26 mouse cellular contexts compared by ENCODE assay signal in the genomic region with DNA sequence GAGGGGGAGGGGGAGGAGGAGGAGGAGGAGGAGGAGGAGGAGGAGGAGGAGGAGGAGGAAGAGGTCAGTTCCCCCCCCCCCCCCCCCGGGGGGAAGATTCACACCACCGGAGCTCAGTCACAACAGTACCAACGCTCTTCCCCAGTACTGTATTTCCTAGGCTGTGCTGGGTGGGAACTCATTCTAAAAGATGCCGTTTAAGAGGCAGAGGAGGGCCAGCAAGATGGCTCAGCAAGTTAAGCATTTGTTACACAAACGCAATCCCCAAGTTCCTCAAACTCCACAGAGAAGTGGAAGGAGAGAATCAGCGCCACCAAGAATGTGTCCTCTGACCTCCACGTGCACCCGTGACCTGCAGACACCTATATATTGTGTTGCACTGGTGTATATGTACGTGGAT. TPM values are rescaled to one million over a fixed set of nuclear protein-coding genes. Genes with fewer than 3 reads are reported as not detected.
DNase-seq lines count a peak whose midpoint lies in the region; ATAC-seq and TF ChIP-seq lines count a peak whose summit lies in the region.
"Had no signal": no experiment of that assay in that cellular context is flagged by ENCODE, and none has a peak within 500 bp of the region (broad histone marks: within the 10 kb centered on the region; RNA-seq: fewer than 3 reads in every experiment).

No protein-coding gene starts in this region.

- H3K4me2 ChIP-seq in stomach, postnatal 0 days (replicated peaks; ENCODE audit: low read depth), result no peak overlapping the region
- H3K4me2 ChIP-seq in forebrain, embryonic 14.5 days (ENCODE audit: low read length), result no peak overlapping the region
- H3K4me2 ChIP-seq: embryonic facial prominence, embryonic 12.5 days; forebrain, embryonic 13.5 days had no signal

- no peak for TF ChIP-seq POLR2A in MEL (IDR thresholded peaks at IDR 0.05; ENCODE audit: control insufficient read depth in 1 of 2, insufficient read depth in 1 of 2, low read depth in 1 of 2, low read length in 2 of 2, poor library complexity in 1 of 2)

- H3K4me3 ChIP-seq in MEL (ENCODE audit: control insufficient read depth in 1 of 2, insufficient read depth in 1 of 2, low read depth in 2 of 2, low read length in 2 of 2), result no peak overlapping the region
- H3K4me3 ChIP-seq in stomach, postnatal 0 days (ENCODE audit: low read depth, low read length), result no peak overlapping the region
- no peak overlapping the region for H3K4me3 ChIP-seq in forebrain, embryonic 14.5 days (ENCODE audit: low read depth, low read length)
- H3K4me3 ChIP-seq: embryonic facial prominence, embryonic 10.5 days; embryonic facial prominence, embryonic 12.5 days; forebrain, embryonic 13.5 days had no signal

- no peaks in the 10 kb centered on the region for H3K79me2 ChIP-seq in MEL (ENCODE audit: control insufficient read depth, insufficient read depth, low read length, poor library complexity)

- DNase-seq in MEL (ENCODE audit: low read depth, low spot score), result peak; percentile 24
- DNase-seq in stomach, postnatal 0 days (ENCODE audit: low spot score), result no peak
- no peak for DNase-seq in forebrain, embryonic 14.5 days (ENCODE audit: low spot score)
- no peak for DNase-seq in adipocyte (ENCODE audit: low spot score)
- DNase-seq: adrenal gland, adult 8-10 months; adrenal gland, postnatal 14 days; adrenal gland, postnatal 36 days; B cell, adult 2 months; cerebellum, adult 11-12 months; cerebellum, adult 8-10 months; cerebellum, adult 9-11 months; cerebellum, postnatal 14 days; cerebellum, postnatal 36 days had no signal

- no peaks in the 10 kb centered on the region for H3K9me3 ChIP-seq in MEL (replicated peaks; ENCODE audit: insufficient read depth, low read length)
- H3K9me3 ChIP-seq in stomach, postnatal 0 days (ENCODE audit: control insufficient read depth, low read length), result no peaks in the 10 kb centered on the region
- no peaks in the 10 kb centered on the region for H3K9me3 ChIP-seq in forebrain, embryonic 14.5 days (replicated peaks; ENCODE audit: control insufficient read depth, low read length)
- H3K9me3 ChIP-seq: embryonic facial prominence, embryonic 10.5 days; embryonic facial prominence, embryonic 12.5 days; G1E had no signal

- 84% methylated on average over 7 of the region's 9 CpGs for WGBS in stomach, postnatal 0 days
- 90% methylated on average over 8 of the region's 9 CpGs for WGBS in forebrain, embryonic 14.5 days

- no peak for TF ChIP-seq EP300 in MEL (IDR thresholded peaks at IDR 0.05; ENCODE audit: low read depth in 1 of 2, low read length in 2 of 2)
- TF ChIP-seq EP300 in stomach, postnatal 0 days (optimal IDR thresholded peaks at IDR 0.05), result no peak

- no peaks in the 10 kb centered on the region for H3K36me3 ChIP-seq in MEL (ENCODE audit: control insufficient read depth in 1 of 2, insufficient read depth in 2 of 2, low read length in 2 of 2)
- no peaks in the 10 kb centered on the region for H3K36me3 ChIP-seq in stomach, postnatal 0 days (ENCODE audit: control insufficient read depth, insufficient read depth, low read length)
- no peaks in the 10 kb centered on the region for H3K36me3 ChIP-seq in forebrain, embryonic 14.5 days (ENCODE audit: control insufficient read depth, insufficient read depth, low read length)
- H3K36me3 ChIP-seq: embryonic facial prominence, embryonic 10.5 days; embryonic facial prominence, embryonic 12.5 days; G1E had no signal

- H3K9ac ChIP-seq in MEL (ENCODE audit: control insufficient read depth, low read depth, low read length, poor library complexity, severe bottlenecking), result no peak overlapping the region
- H3K9ac ChIP-seq in stomach, postnatal 0 days (ENCODE audit: low read length), result no peak overlapping the region
- H3K9ac ChIP-seq in forebrain, embryonic 14.5 days (ENCODE audit: low read length), result no peak overlapping the region
- H3K9ac ChIP-seq: embryonic facial prominence, embryonic 12.5 days; forebrain, embryonic 13.5 days had no signal

- H3K27ac ChIP-seq in MEL (ENCODE audit: control insufficient read depth, low read depth, low read length), result no peak overlapping the region
- no peak overlapping the region for H3K27ac ChIP-seq in stomach, postnatal 0 days (replicated peaks)
- no peak overlapping the region for H3K27ac ChIP-seq in forebrain, embryonic 14.5 days (ENCODE audit: low read depth, low read length)
- H3K27ac ChIP-seq: embryonic facial prominence, embryonic 10.5 days; embryonic facial prominence, embryonic 12.5 days; forebrain, embryonic 13.5 days had no signal

- H3K4me1 ChIP-seq in MEL (ENCODE audit: control insufficient read depth in 1 of 2, insufficient read depth in 2 of 2, low read length in 2 of 2), result no peaks in the 10 kb centered on the region
- no peaks in the 10 kb centered on the region for H3K4me1 ChIP-seq in stomach, postnatal 0 days (replicated peaks; ENCODE audit: control insufficient read depth, insufficient read depth)
- H3K4me1 ChIP-seq in forebrain, embryonic 14.5 days (ENCODE audit: control insufficient read depth, insufficient read depth, low read length), result no peaks in the 10 kb centered on the region
- H3K4me1 ChIP-seq: forebrain, embryonic 13.5 days had no signal

- TF ChIP-seq RAD21 in MEL (IDR thresholded peaks at IDR 0.05; ENCODE audit: low read depth, low read length), result no peak

- no peak for TF ChIP-seq CTCF in MEL (IDR thresholded peaks at IDR 0.05 in 2 of 3, conservative IDR thresholded peaks at IDR 0.05 in 1 of 3; ENCODE audit: control insufficient read depth in 1 of 3, insufficient read depth in 1 of 3, low read depth in 2 of 3, low read length in 3 of 3, poor library complexity in 1 of 3, severe bottlenecking in 1 of 3)
- TF ChIP-seq CTCF in stomach, postnatal 0 days (IDR thresholded peaks at IDR 0.05; ENCODE audit: low read depth), result no peak

- ATAC-seq in granulocyte monocyte progenitor cell, adult 5-6 weeks (replicated peaks; ENCODE audit: poor library complexity, severe bottlenecking), result peak; percentile 56
- peak; percentile 54; the same call in 1 of the 2 replicates for ATAC-seq in megakaryocyte progenitor cell, adult 5-6 weeks (replicated peaks; ENCODE audit: poor library complexity)
- ATAC-seq in stomach, postnatal 0 days (ENCODE audit: low FRiP score, low TSS enrichment), result no peak
- no peak for ATAC-seq in forebrain, embryonic 14.5 days
- ATAC-seq: CD4-positive, CD25-positive, alpha-beta regulatory T cell, adult 4 months; forebrain, embryonic 13.5 days; forebrain, embryonic 16.5 days had no signal

- H3K27me3 ChIP-seq in MEL (ENCODE audit: control insufficient read depth in 1 of 2, insufficient read depth in 2 of 2, low read length in 2 of 2), result no peaks in the 10 kb centered on the region
- no peaks in the 10 kb centered on the region for H3K27me3 ChIP-seq in stomach, postnatal 0 days (ENCODE audit: control insufficient read depth, insufficient read depth, low read length)
- no peaks in the 10 kb centered on the region for H3K27me3 ChIP-seq in forebrain, embryonic 14.5 days (replicated peaks; ENCODE audit: control insufficient read depth, insufficient read depth, low read length)
- H3K27me3 ChIP-seq: CH12.LX; embryonic facial prominence, embryonic 12.5 days; forebrain, embryonic 13.5 days had no signal

RNA-seq across cellular contexts. Expression of a gene that starts 8.1 kb away (rescaled TPM):
- total RNA-seq in MEL (2012; rRNA removed), result not detected in 2 replicates
- polyA plus RNA-seq in MEL (2012; ENCODE audit: insufficient read depth in 1 of 2, insufficient read length in 2 of 2, low read depth in 1 of 2, low replicate concordance in 2 of 2, missing spikeins in 1 of 2), result not detected
- not detected in 2 replicates for total RNA-seq in granulocyte monocyte progenitor cell, adult 5-6 weeks (2014; fragmentation: Nextera tagmentation)
- not detected in 2 replicates for total RNA-seq in granulocyte monocyte progenitor cell, adult 5-6 weeks (2017)
- total RNA-seq in megakaryocyte progenitor cell, adult 5-6 weeks (2015), result not detected in 2 replicates
- total RNA-seq in megakaryocyte progenitor cell, adult 5-6 weeks (2017), result 0.37 TPM in 1 of 2 replicates, not detected in the other
- 0.91 and 1.2 TPM in 2 replicates for polyA plus RNA-seq in stomach, postnatal 0 days (2015; fragmentation: Nextera tagmentation; extraction: Ambion mirVana)
- 0.08 TPM in 1 of 2 replicates, not detected in the other for polyA plus RNA-seq in forebrain, embryonic 14.5 days (2014; fragmentation: Nextera tagmentation; extraction: Ambion mirVana)
- total RNA-seq: adrenal gland, adult 18-20 months; adrenal gland, postnatal 36 days had no signal
- polyA plus RNA-seq: forebrain, embryonic 11.5 days; forebrain, embryonic 13.5 days; forebrain, embryonic 16.5 days; G1E had no signal

RNA-seq across cellular contexts. Expression of a gene that starts 57.6 kb away (rescaled TPM):
- not detected in 2 replicates for total RNA-seq in MEL (2012; rRNA removed)
- polyA plus RNA-seq in MEL (2012; ENCODE audit: insufficient read depth in 1 of 2, insufficient read length in 2 of 2, low read depth in 1 of 2, low replicate concordance in 2 of 2, missing spikeins in 1 of 2), result under 1 TPM in 1 of 2 experiments, not detected in 1; 0.14 TPM
- not detected in 2 replicates for total RNA-seq in granulocyte monocyte progenitor cell, adult 5-6 weeks (2014; fragmentation: Nextera tagmentation)
- not detected in 2 replicates for total RNA-seq in granulocyte monocyte progenitor cell, adult 5-6 weeks (2017)
- not detected in 2 replicates for total RNA-seq in megakaryocyte progenitor cell, adult 5-6 weeks (2015)
- not detected in 2 replicates for total RNA-seq in megakaryocyte progenitor cell, adult 5-6 weeks (2017)
- polyA plus RNA-seq in stomach, postnatal 0 days (2015; fragmentation: Nextera tagmentation; extraction: Ambion mirVana), result 0.52 and 1.1 TPM in 2 replicates
- not detected in 2 replicates for polyA plus RNA-seq in forebrain, embryonic 14.5 days (2014; fragmentation: Nextera tagmentation; extraction: Ambion mirVana)
- total RNA-seq: adrenal gland, adult 18-20 months; adrenal gland, adult 8-10 months; adrenal gland, postnatal 36 days; CH12.LX; G1E had no signal
- polyA plus RNA-seq: cortical plate, adult 2 months; forebrain, embryonic 11.5 days; forebrain, embryonic 13.5 days; forebrain, embryonic 16.5 days; frontal cortex, adult 2 months; G1E had no signal

RNA-seq across cellular contexts. Expression of a gene that starts 57.7 kb away (rescaled TPM):
- total RNA-seq in MEL (2012; rRNA removed), result 7.2 and 8.4 TPM in 2 replicates
- polyA plus RNA-seq in MEL (2012; ENCODE audit: insufficient read depth in 1 of 2, insufficient read length in 2 of 2, low read depth in 1 of 2, low replicate concordance in 2 of 2, missing spikeins in 1 of 2), result 10 to 100 TPM in 1 of 2 experiments, not detected in 1; 12.9 TPM
- 23.4 and 25.4 TPM in 2 replicates for total RNA-seq in granulocyte monocyte progenitor cell, adult 5-6 weeks (2014; fragmentation: Nextera tagmentation)
- total RNA-seq in granulocyte monocyte progenitor cell, adult 5-6 weeks (2017), result 11.3 and 12.4 TPM in 2 replicates
- 14.7 and 15.6 TPM in 2 replicates for total RNA-seq in megakaryocyte progenitor cell, adult 5-6 weeks (2015)
- 8.1 and 14.3 TPM in 2 replicates for total RNA-seq in megakaryocyte progenitor cell, adult 5-6 weeks (2017)
- polyA plus RNA-seq in stomach, postnatal 0 days (2015; fragmentation: Nextera tagmentation; extraction: Ambion mirVana), result 17.0 and 17.5 TPM in 2 replicates
- polyA plus RNA-seq in forebrain, embryonic 14.5 days (2014; fragmentation: Nextera tagmentation; extraction: Ambion mirVana), result 17.3 and 19.0 TPM in 2 replicates

RNA-seq across cellular contexts. Expression of a gene that starts 58.0 kb away (rescaled TPM):
- total RNA-seq in MEL (2012; rRNA removed), result 7.7 and 9.2 TPM in 2 replicates
- 10 to 100 TPM in 1 of 2 experiments, not detected in 1; 13.3 TPM for polyA plus RNA-seq in MEL (2012; ENCODE audit: insufficient read depth in 1 of 2, insufficient read length in 2 of 2, low read depth in 1 of 2, low replicate concordance in 2 of 2, missing spikeins in 1 of 2)
- 6.0 and 23.7 TPM in 2 replicates for total RNA-seq in granulocyte monocyte progenitor cell, adult 5-6 weeks (2014; fragmentation: Nextera tagmentation)
- 24.1 and 24.3 TPM in 2 replicates for total RNA-seq in granulocyte monocyte progenitor cell, adult 5-6 weeks (2017)
- total RNA-seq in megakaryocyte progenitor cell, adult 5-6 weeks (2015), result 13.3 and 18.9 TPM in 2 replicates
- 34.8 and 35.6 TPM in 2 replicates for total RNA-seq in megakaryocyte progenitor cell, adult 5-6 weeks (2017)
- 10.9 TPM in 2 replicates for polyA plus RNA-seq in stomach, postnatal 0 days (2015; fragmentation: Nextera tagmentation; extraction: Ambion mirVana)
- polyA plus RNA-seq in forebrain, embryonic 14.5 days (2014; fragmentation: Nextera tagmentation; extraction: Ambion mirVana), result 10.2 and 13.0 TPM in 2 replicates

Comparison
In these comparisons a context has a peak if more than half of its experiments do, and no peak if none do; other contexts are left out.
1. ATAC-seq: peak in granulocyte monocyte progenitor cell, adult 5-6 weeks (single experiment) and megakaryocyte progenitor cell, adult 5-6 weeks (single experiment); none in stomach, postnatal 0 days (single experiment) and forebrain, embryonic 14.5 days (single experiment).